In the genomic region with DNA sequence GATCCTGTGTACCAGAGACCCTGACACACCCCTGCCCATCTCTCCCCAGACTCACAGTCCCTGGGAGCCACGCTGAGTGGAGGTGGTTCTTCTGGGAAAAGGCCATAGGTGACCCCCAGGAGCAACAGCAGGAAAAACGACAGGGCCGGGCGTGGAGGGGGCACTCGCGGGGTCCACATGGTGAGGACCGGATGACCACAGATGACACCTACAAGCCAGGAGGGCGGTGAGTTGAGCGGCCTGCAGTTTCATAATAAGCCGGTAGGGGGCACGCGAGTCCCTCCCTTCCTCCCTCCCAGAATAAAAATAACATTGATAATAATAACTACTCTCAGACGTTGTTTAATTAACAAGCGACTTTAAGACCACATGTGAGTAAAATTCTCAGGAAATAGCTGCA, we compare ENCODE assay signal across 8 mouse cellular contexts. TPM values are rescaled to one million over a fixed set of nuclear protein-coding genes. Genes with fewer than 3 reads are reported as not detected.
DNase-seq lines count a peak whose midpoint lies in the region; ATAC-seq and TF ChIP-seq lines count a peak whose summit lies in the region.

No protein-coding gene starts in this region.

- H3K4me1 ChIP-seq in hindbrain, embryonic 10.5 days (replicated peaks): peaks cover 43% of the 10 kb centered on the region
- H3K4me1 ChIP-seq in hindbrain, embryonic 16.5 days (ENCODE audit: control insufficient read depth, insufficient read depth, low read depth, low read length): peaks cover 12% of the 10 kb centered on the region
- H3K4me1 ChIP-seq in E14TG2a.4 (replicated peaks; ENCODE audit: low read depth, low read length): peaks cover 60% of the 10 kb centered on the region
- H3K4me1 ChIP-seq in heart, embryonic 16.5 days (ENCODE audit: control insufficient read depth, insufficient read depth, low read length): peaks cover 11% of the 10 kb centered on the region
- peaks cover 10% of the 10 kb centered on the region for H3K4me1 ChIP-seq in midbrain, embryonic 16.5 days (ENCODE audit: control insufficient read depth, insufficient read depth, low read length)

- no peak overlapping the region; the same call in 1 of the 2 replicates for H3K4me3 ChIP-seq in hindbrain, embryonic 10.5 days
- H3K4me3 ChIP-seq in hindbrain, embryonic 16.5 days (ENCODE audit: low read length): no peak overlapping the region
- H3K4me3 ChIP-seq in E14TG2a.4 (replicated peaks; ENCODE audit: low read length): 0 out of 2 replicates have a peak overlapping the region, but pooled peaks have one; percentile 4
- H3K4me3 ChIP-seq in heart, embryonic 16.5 days (ENCODE audit: low read length): peak overlapping the region; percentile 22; the same call in 1 of the 2 replicates
- H3K4me3 ChIP-seq in midbrain, embryonic 16.5 days (ENCODE audit: low read depth, low read length): no peak overlapping the region

- 6% methylated on average over 14 of the region's 14 CpGs for WGBS in hindbrain, embryonic 10.5 days
- WGBS in hindbrain, embryonic 16.5 days: 7% methylated on average over 14 of the region's 14 CpGs
- WGBS in heart, embryonic 16.5 days: 4% methylated on average over 14 of the region's 14 CpGs
- WGBS in midbrain, embryonic 16.5 days: 6% methylated on average over 14 of the region's 14 CpGs

- no peak overlapping the region for H3K27ac ChIP-seq in hindbrain, embryonic 10.5 days
- no peak overlapping the region for H3K27ac ChIP-seq in hindbrain, embryonic 16.5 days (ENCODE audit: low read depth, low read length)
- no peak overlapping the region for H3K27ac ChIP-seq in heart, embryonic 16.5 days (ENCODE audit: low read length)
- no peak overlapping the region for H3K27ac ChIP-seq in midbrain, embryonic 16.5 days (ENCODE audit: low read length)

- peak; percentile 70 for DNase-seq in hindbrain, embryonic 10.5 days (ENCODE audit: low spot score)
- DNase-seq in cerebellum, adult 9-11 months: peak; percentile 67
- peak; percentile 66 for DNase-seq in liver
- DNase-seq in thymus, postnatal 25 days: peak; percentile 60

- H3K4me2 ChIP-seq in hindbrain, embryonic 16.5 days (ENCODE audit: low read length): no peak overlapping the region
- peak overlapping the region; percentile 36 for H3K4me2 ChIP-seq in heart, embryonic 16.5 days (ENCODE audit: low read depth, low read length)
- peak overlapping the region; percentile 25; the same call in 1 of the 2 replicates for H3K4me2 ChIP-seq in midbrain, embryonic 16.5 days (ENCODE audit: low read length)

- peaks cover 24% of the 10 kb centered on the region for H3K27me3 ChIP-seq in hindbrain, embryonic 10.5 days (ENCODE audit: insufficient read depth, poor library complexity, severe bottlenecking)
- no peaks in the 10 kb centered on the region for H3K27me3 ChIP-seq in hindbrain, embryonic 16.5 days (replicated peaks; ENCODE audit: control insufficient read depth, insufficient read depth, low read length)
- H3K27me3 ChIP-seq in E14TG2a.4 (ENCODE audit: insufficient read depth, low read length): peaks cover 22% of the 10 kb centered on the region
- H3K27me3 ChIP-seq in heart, embryonic 16.5 days (ENCODE audit: control insufficient read depth, insufficient read depth, low read length): 0 out of 2 replicates have a peak, but pooled peaks cover 4% of the 10 kb centered on the region
- no peaks in the 10 kb centered on the region for H3K27me3 ChIP-seq in midbrain, embryonic 16.5 days (ENCODE audit: control insufficient read depth, insufficient read depth, low read depth, low read length)

- H3K36me3 ChIP-seq in hindbrain, embryonic 10.5 days: peaks cover 36% of the 10 kb centered on the region
- H3K36me3 ChIP-seq in hindbrain, embryonic 16.5 days (ENCODE audit: control insufficient read depth, insufficient read depth, low read length): peaks cover 14% of the 10 kb centered on the region
- no peaks in the 10 kb centered on the region for H3K36me3 ChIP-seq in E14TG2a.4 (ENCODE audit: insufficient read depth, low read length)
- peaks cover 2% of the 10 kb centered on the region; the same call in 1 of the 2 replicates for H3K36me3 ChIP-seq in heart, embryonic 16.5 days (ENCODE audit: control insufficient read depth, insufficient read depth)
- peaks cover 18% of the 10 kb centered on the region for H3K36me3 ChIP-seq in midbrain, embryonic 16.5 days (ENCODE audit: control insufficient read depth, insufficient read depth, low read length)

- H3K9ac ChIP-seq in hindbrain, embryonic 16.5 days (ENCODE audit: low read depth, low read length): no peak overlapping the region
- peak overlapping the region; percentile 35; the same call in 1 of the 2 replicates for H3K9ac ChIP-seq in heart, embryonic 16.5 days (ENCODE audit: low read length)
- no peak overlapping the region for H3K9ac ChIP-seq in midbrain, embryonic 16.5 days (ENCODE audit: low read depth, low read length)

- H3K9me3 ChIP-seq in hindbrain, embryonic 10.5 days: no peaks in the 10 kb centered on the region; the same call in 1 of the 2 replicates
- H3K9me3 ChIP-seq in hindbrain, embryonic 16.5 days (ENCODE audit: control insufficient read depth, low read length): no peaks in the 10 kb centered on the region
- no peaks in the 10 kb centered on the region for H3K9me3 ChIP-seq in E14TG2a.4 (ENCODE audit: low read length)
- H3K9me3 ChIP-seq in heart, embryonic 16.5 days (replicated peaks; ENCODE audit: control insufficient read depth, low read length): peaks cover 7% of the 10 kb centered on the region; the same call in 1 of the 2 replicates
- no peaks in the 10 kb centered on the region for H3K9me3 ChIP-seq in midbrain, embryonic 16.5 days (replicated peaks; ENCODE audit: control insufficient read depth, low read length, poor library complexity, severe bottlenecking)

- TF ChIP-seq CTCF in E14TG2a.4 (conservative IDR thresholded peaks at IDR 0.05; ENCODE audit: low read length): peak; percentile 97

- ATAC-seq in hindbrain, embryonic 16.5 days: no peak
- no peak for ATAC-seq in heart, embryonic 16.5 days (replicated peaks; ENCODE audit: extremely low read depth, insufficient read depth, low FRiP score)
- no peak for ATAC-seq in midbrain, embryonic 16.5 days

RNA-seq across cellular contexts. Expression of a gene that starts 7.5 kb away (rescaled TPM):
- polyA plus RNA-seq in hindbrain, embryonic 10.5 days (2016; fragmentation: Nextera tagmentation; extraction: Ambion mirVana): 2.3 and 3.8 TPM in 2 replicates
- polyA plus RNA-seq in hindbrain, embryonic 16.5 days (2015; fragmentation: Nextera tagmentation; extraction: Ambion mirVana): 12.5 and 12.7 TPM in 2 replicates
- polyA plus RNA-seq in heart, embryonic 16.5 days (2015; fragmentation: Nextera tagmentation; extraction: Ambion mirVana): 0.70 and 1.2 TPM in 2 replicates
- 13.2 and 14.4 TPM in 2 replicates for polyA plus RNA-seq in midbrain, embryonic 16.5 days (2015; fragmentation: Nextera tagmentation; extraction: Ambion mirVana)

RNA-seq across cellular contexts. Expression of a gene that starts 10.9 kb away (rescaled TPM):
- not detected in 2 replicates for polyA plus RNA-seq in hindbrain, embryonic 10.5 days (2016; fragmentation: Nextera tagmentation; extraction: Ambion mirVana)
- polyA plus RNA-seq in hindbrain, embryonic 16.5 days (2015; fragmentation: Nextera tagmentation; extraction: Ambion mirVana): 0.68 and 0.91 TPM in 2 replicates
- polyA plus RNA-seq in heart, embryonic 16.5 days (2015; fragmentation: Nextera tagmentation; extraction: Ambion mirVana): 2.0 and 2.4 TPM in 2 replicates
- 0.25 and 0.30 TPM in 2 replicates for polyA plus RNA-seq in midbrain, embryonic 16.5 days (2015; fragmentation: Nextera tagmentation; extraction: Ambion mirVana)

RNA-seq across cellular contexts. Expression of a gene that starts 15.3 kb away (rescaled TPM):
- polyA plus RNA-seq in hindbrain, embryonic 10.5 days (2016; fragmentation: Nextera tagmentation; extraction: Ambion mirVana): 0.39 and 0.42 TPM in 2 replicates
- polyA plus RNA-seq in hindbrain, embryonic 16.5 days (2015; fragmentation: Nextera tagmentation; extraction: Ambion mirVana): 2.4 and 3.4 TPM in 2 replicates
- polyA plus RNA-seq in heart, embryonic 16.5 days (2015; fragmentation: Nextera tagmentation; extraction: Ambion mirVana): 1.6 and 2.7 TPM in 2 replicates
- polyA plus RNA-seq in midbrain, embryonic 16.5 days (2015; fragmentation: Nextera tagmentation; extraction: Ambion mirVana): 1.2 and 2.8 TPM in 2 replicates

RNA-seq across cellular contexts. Expression of a gene that starts 23.1 kb away (rescaled TPM):
- 0.04 and 0.06 TPM in 2 replicates for polyA plus RNA-seq in hindbrain, embryonic 10.5 days (2016; fragmentation: Nextera tagmentation; extraction: Ambion mirVana)
- polyA plus RNA-seq in hindbrain, embryonic 16.5 days (2015; fragmentation: Nextera tagmentation; extraction: Ambion mirVana): 0.07 and 0.10 TPM in 2 replicates
- 1.7 TPM in 2 replicates for polyA plus RNA-seq in heart, embryonic 16.5 days (2015; fragmentation: Nextera tagmentation; extraction: Ambion mirVana)
- polyA plus RNA-seq in midbrain, embryonic 16.5 days (2015; fragmentation: Nextera tagmentation; extraction: Ambion mirVana): 0.05 and 0.15 TPM in 2 replicates

RNA-seq across cellular contexts. Expression of a gene that starts 29.6 kb away (rescaled TPM):
- 10.4 and 11.8 TPM in 2 replicates for polyA plus RNA-seq in hindbrain, embryonic 10.5 days (2016; fragmentation: Nextera tagmentation; extraction: Ambion mirVana)
- 9.1 and 9.9 TPM in 2 replicates for polyA plus RNA-seq in hindbrain, embryonic 16.5 days (2015; fragmentation: Nextera tagmentation; extraction: Ambion mirVana)
- polyA plus RNA-seq in heart, embryonic 16.5 days (2015; fragmentation: Nextera tagmentation; extraction: Ambion mirVana): 8.2 and 9.0 TPM in 2 replicates
- polyA plus RNA-seq in midbrain, embryonic 16.5 days (2015; fragmentation: Nextera tagmentation; extraction: Ambion mirVana): 10.5 and 10.8 TPM in 2 replicates

Comparison
In these comparisons a context has a peak if more than half of its experiments do, and no peak if none do; other contexts are left out.
1. H3K4me3 ChIP-seq: peak in E14TG2a.4 (single experiment) and heart, embryonic 16.5 days (single experiment); none in hindbrain, embryonic 10.5 days (single experiment), hindbrain, embryonic 16.5 days (single experiment) and midbrain, embryonic 16.5 days (single experiment).
2. Peak in every context shown above with its lines, with median percentiles within 50 percentile points of each other: DNase-seq.